Mouse (Mus musculus): ENCODE measurements at regions not wholly inside any gene's neighbourhood (a gene's known extent, or its start where the extent isn't known, plus 50 kb on each side); places are given as distances from the start of the nearest gene placed in this dataset.

DNA sequence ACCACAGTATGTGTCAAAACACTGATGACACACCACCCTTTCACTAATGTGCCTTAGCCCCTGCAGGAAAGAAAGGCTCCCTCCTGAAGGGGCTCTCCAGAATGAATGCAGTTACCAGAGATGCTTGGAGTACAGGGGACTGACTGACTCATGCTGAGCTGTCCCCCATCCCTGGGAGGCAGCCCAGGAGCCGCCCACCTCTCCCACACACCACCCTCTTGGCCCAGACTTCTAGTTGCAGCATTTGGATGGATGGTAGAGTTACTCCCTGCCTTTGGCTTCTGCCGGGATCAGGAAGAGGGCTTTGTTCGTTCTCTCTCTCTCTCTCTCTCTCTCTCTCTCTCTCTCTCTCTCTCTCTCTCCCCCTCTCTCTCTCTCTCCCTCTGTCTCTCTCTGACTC, 53.4 kb upstream of the Jun start:
- DNase-seq = peak in 1 of 2 experiments; percentile 12
- intact Hi-C loops (cut with DNase I) = no loop called here

DNA sequence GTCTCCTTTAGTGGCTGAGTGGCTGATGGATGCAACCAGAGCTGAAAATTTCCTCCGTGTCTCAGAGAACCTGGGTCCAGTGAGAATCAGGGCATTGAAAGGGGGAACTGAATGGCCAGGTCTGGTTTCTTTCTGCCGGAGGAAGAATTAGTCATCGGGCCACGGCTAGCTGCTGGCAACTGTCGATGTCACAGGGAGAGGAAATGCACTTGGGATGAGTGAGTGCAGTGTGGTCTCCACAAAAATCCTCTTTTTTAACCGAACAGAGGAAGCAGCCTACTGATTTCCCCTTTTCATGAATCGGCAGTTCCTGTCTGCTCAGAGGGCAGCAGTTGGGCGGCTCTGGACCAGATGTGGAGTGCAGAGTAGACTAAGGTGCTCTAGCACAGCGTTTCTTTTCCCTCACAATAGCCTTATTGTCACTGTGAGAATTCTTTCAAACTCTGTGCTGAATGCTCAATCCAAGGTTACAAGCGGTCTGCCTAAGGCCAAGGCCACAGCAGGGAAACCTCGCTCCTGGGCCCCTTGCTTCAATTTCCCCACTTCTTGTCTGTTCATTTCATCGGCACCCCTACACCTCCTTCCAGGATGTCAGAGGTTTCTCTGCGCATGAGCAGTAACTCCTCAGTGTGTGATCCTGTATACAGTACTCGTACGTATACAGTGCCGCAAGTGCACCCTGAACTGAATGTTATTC, 54.1 kb upstream of the Jun start:
- intact Hi-C loops (cut with DNase I) = no loop called here
- peak in 1 of 2 experiments; percentile 13 for DNase-seq

DNA sequence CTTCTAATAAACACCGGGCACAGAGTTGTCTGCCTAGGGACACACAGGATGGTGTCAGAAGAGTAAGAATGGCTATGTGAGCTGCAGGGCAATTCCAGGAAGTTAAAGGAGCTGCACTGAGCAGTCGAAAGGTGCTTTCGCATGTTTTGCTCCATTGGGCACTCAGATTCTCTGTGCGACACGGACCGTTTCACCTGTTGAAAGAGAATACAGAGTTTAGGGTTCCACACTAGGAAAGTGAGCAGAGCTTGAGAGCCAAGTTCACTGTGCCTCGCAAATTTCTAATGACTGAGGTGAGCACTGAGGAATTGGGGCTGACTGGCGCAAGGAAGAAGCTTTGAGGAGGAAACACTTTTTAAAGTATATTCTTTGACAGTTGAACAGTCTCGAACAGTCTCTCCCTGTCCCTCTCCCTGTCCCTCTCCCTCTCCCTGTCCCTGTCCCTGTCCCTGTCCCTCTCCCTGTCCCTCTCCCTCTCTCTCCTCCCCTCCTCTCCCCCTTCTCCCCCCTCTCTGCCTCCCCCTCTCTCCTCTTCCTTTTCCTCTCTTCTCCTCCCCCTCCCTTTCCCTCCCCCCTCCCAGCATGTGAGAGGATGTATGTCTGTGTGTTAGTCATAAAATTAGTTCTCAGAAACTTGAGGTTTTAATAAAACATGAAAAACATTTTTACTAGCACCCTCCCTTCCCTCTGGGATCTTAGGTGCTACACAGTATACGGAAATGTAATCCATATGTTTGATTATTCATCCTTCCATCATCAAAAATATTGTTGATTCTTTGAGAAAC, 55.1 kb upstream of the Jun start:
- no peak for DNase-seq
- intact Hi-C loops (cut with DNase I) = no loop called here

DNA sequence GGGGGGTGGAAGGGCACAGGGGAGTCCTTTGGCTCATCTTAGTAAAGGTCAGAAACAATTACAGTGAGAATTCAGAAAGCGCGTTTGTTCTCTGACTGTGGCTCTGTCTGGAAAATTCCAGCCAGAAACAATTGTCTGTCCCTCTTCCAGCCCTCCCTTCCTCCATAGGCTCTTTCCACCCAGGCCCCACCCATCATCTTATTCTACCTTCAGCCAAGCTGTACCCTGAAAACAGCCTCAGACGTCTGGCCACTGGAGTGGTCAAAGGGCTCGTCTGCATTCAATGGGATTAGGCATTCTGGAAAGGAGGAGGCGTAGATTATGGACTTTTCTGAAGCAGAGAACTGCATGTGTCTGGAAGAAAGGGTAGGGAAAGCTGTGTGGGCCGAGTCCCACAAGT, 56.8 kb upstream of the Jun start:
- no peak for DNase-seq
- intact Hi-C loops (cut with DNase I) = no loop called here

DNA sequence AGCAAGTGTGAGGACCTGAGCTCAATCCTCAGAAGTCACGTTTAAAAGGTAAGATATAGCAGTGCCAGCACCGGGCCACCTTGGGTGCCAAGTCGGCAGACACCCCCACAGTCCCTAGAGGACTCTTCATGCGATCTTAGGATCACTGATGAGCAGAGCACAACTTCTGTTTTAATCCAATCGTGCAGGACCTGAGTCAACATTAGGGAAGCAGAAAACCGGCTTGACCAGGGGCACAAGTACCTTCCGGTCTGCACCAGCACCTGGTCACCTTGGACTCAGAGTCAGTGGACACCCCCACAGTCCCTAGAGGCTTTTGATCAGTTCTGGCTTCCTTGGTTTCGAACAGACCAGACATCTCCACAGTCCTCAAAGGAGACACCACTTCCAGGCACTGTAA, 58.8 kb upstream of the Jun start:
- intact Hi-C loops (cut with DNase I) = no loop called here

DNA sequence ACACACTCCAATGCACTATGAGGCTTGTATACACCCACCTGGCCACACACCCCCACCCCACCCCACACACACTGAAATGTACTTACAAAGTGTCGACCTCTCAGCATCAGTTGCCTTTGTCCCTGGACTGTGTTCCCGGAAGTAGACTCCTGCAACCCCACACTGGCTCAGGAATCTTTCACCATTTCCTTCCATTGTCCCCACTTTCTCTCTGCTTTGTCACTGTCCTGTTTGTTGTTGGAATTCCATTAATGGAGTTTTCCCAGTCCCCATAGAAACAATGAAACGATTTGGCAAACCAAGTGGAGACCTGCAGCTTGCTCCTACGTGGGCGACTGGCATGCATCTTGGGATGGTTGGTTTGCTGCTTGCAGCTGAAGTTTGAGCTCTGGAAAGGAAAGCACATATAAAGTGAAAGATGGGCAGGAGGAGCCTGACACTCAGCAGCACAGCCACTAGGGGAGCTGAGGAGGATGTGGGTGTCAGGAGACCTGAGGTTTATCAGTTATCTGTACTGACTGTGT, 65.2 kb upstream of the Jun start:
- intact Hi-C loops (cut with DNase I) = no loop called here
- no peak for DNase-seq

More for the DNA sequence above, 58.8 kb upstream of the Jun start:
- DNase-seq = no peak

DNA sequence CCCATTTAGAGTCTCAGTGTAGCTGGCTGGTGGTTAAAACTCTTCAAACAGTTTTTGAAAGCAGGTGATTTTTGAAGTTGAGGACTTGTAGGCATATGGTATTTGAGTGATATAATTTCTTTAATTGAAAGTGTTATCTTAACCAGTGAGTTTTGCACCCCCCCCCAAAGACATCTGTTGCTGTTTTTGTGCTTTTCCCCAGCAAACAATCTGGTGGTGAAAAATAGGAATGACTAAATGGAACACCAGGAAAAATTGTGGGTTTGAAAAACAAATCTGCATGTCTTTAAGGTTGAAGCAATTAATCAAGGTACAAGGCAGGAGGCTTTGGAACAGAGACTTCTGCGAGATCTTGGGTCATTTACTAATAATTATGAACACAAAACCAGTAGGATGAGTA, 68.9 kb upstream of the Jun start:
- intact Hi-C loops (cut with DNase I) = no loop called here

DNA sequence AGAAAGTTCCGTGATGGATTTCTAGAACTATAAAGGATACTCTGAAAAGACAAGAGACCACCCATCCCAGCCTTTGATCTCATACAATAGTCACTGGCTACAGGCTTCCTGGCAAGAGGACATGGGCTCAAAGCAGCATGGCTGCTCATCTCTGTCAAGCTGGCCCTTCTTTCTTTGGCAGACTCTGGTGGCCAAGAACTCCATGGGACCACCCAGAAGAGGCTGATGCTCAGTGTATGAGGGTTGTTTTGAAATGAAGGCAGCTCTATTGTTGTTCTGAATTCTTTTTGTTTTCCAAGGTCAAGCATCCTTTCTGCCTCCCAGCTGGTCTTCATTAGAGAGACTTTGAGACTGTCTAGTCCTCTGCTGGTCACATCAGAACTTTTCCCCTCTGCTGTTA, 73.3 kb upstream of the Jun start:
- intact Hi-C loops (cut with DNase I) = no loop called here
- DNase-seq = no peak

More for the DNA sequence above, 68.9 kb upstream of the Jun start:
- no peak for DNase-seq

DNA sequence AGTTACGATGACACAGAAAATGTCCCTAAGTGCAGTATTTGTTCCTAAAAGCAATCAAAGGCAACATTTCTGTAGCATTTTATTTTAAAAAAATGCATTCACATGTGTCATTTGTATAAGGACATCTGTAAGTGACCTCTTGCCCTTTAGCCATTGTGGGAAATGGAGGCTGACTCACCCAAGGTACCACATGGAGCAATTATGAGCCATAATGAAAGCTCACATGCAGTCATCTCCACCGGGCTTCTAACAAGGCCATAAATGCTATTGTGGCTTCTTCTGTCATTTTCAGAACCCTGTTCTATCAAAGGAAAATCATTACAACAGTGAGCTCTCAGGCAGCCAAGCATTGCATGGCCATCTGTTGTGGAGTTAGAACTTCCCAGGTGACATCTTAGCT, 75.9 kb upstream of the Jun start:
- intact Hi-C loops (cut with DNase I) = no loop called here
- DNase-seq = no peak

DNA sequence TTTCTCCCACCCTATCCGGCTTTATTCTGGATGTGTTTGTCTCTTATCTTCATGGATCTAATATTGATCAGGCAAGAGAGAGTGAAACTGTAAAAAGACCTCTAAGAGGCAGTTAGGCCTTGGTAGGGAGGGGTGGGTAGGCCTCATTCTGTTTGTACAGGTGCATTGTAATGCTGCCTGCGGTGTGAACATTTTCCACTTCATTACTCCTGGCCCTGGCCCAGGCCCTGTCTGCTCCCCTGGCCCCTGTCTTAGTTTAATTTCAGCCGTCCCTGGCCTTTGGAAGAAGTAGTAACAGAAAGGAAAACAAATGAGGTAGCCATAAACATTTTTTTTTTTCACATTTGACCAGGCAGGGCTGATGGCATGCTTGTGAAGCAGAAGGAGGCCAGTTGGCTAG, 81.8 kb upstream of the Jun start:
- intact Hi-C loops (cut with DNase I) = loop anchor here (5.0 kb wide), 1 partner anchor 52 kb away; no protein-coding TSS in a partner anchor

DNA sequence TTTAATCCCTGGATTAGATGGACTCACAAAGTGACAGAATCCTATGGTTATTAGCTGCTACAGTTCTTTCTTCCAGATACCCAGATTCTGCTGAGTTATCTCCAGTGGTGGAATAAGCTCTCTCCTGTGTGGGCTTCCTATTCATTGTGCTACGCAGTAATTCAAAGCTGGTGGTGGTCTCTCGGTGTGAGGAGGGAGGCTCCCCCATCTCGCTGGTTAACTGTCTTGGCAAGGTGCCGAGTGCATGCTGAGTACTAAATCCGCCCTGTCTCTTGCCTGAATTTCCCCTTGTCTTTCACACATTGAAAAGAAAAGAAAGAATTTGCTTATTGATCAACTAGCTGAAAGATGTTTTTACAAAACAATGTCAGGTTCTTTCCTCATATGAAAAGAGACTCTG, 82.6 kb upstream of the Jun start:
- no peak for DNase-seq
- intact Hi-C loops (cut with DNase I) = loop anchor here (5.0 kb wide), 1 partner anchor 52 kb away; no protein-coding TSS in a partner anchor

More for the DNA sequence above, 81.8 kb upstream of the Jun start:
- DNase-seq = no peak

DNA sequence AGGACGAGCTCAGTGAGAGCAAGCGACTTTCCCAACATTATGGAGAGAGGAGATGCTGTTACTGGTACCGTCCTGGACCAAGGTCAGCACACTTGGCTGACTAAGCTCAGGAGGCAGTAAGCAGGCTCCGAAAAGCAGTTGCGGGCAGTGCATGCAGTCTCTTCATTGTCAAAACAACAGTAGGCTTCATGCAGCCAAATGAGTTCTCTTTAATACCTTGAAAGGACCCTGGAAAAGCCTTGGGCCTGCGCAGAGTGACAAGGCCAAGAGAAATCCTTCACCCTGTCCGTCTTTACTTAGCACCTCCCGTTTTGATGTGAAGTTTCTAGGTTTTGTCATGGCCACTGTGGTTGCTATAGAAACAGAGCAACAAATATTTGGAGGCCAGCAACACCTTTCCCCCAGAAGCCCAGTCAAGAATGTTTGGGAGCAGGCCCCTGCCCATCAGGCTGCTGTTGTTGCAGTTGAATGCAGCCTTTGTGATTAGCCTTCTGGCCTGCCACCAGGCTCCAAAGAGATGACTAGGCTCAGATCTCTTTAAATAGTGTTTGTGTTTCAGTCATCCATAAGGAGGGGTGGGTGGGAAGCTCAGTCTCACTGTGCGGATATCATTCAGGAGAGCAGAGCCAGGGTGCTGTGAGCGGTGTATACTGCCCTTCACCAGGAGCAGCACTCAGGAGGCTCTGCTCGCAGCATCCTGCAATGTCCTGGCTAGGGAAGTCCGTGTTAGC, 85.6 kb upstream of the Jun start:
- DNase-seq = no peak
- intact Hi-C loops (cut with DNase I) = no loop called here

DNA sequence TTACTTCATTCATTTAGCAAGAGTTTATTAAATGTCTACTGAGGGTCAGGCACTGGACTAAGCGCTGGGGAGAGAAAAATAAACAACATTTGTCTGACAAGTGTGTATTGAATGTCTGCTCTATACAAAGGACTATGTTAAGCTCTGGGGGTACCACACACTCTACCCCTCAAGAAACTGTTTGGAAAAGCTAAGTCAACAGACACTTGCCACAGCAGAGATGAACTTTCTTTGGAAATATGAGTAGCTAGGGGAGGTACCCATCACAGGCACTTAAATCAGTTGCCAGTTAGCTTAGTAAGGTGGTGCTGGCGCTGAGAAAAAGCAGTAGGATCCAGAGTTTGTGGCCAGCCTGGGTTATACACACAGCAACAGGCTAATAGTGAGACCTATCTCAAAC, 86.7 kb upstream of the Jun start:
- intact Hi-C loops (cut with DNase I) = no loop called here
- DNase-seq = no peak

DNA sequence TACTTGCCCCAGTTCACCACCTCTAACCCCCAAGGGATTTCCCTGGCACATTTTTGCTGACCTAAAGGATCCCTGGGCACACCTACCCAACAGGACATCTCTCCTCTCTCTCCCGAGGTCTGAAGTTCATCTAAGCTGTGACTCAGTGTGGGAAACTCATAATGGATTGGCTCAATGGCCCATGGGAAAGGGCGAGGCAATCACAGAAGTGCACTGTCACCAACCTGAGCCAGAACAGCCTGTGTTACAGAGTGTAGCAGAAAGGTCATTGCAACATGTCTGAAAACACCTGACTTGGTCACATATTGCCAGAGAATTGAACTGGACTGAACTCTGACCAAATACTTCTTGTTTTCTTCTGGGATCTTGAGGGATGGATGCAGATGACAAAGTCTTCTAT, 89.2 kb upstream of the Jun start:
- DNase-seq = no peak
- intact Hi-C loops (cut with DNase I) = no loop called here

DNA sequence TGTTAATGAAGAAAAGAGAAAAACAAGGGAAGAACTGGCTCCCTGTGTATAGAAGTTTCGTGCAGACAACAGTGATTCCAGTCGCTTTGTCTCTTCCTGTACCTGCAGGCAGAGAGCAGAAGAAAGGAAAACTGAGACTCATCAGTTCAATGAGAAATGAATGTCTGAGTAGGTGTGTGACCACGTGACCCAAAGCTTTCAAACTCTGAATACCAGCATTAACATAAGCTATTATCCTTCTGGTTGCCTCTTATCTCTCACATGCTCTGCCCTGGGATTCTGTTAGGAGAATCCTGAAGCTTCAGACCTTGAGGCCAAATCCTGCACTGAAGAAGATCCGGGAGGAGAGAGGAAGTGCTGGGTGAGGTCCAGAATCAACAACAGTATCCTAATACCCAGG, 91.1 kb upstream of the Jun start:
- intact Hi-C loops (cut with DNase I) = no loop called here
- DNase-seq = no peak

DNA sequence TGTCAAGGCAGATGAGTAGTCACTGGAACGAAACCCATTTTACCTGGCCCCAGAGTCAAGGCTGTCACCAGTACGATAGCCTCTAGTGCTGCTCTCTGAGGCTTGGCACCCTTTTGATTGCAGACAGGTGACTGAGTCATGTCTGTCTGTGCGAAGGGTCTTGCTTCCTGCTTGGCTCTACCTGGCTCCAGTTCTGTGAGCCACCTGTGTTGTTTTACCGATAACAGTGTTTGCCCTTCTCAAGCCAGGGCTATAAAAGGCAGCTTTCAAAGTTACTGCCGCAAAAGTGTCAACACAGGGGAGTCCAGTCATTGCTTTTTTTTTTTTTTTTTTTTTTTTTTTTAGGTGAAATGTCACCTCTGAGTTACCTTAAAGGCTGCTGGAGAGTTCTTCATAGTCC, 91.6 kb upstream of the Jun start:
- DNase-seq = no peak
- intact Hi-C loops (cut with DNase I) = no loop called here

DNA sequence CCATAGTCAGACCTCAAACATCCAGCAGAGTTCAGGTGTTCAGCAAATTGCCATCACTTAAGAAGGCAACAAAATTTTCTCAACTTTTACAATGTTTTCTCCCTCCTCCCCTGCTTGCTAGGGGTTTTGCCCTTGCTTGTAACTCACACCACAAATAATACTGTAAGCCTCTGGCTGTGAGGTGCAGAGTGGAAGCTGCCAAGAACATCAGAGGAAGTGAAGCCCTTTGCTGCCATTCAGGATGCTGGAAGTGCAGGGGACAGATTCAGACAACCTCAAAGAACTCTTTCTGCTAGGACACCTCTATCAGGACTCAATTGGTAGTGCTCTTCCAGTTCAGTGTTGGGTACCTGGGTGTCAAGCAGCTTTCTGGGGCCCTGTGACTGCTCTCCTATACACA, 92.4 kb upstream of the Jun start:
- no peak for DNase-seq
- intact Hi-C loops (cut with DNase I) = no loop called here

DNA sequence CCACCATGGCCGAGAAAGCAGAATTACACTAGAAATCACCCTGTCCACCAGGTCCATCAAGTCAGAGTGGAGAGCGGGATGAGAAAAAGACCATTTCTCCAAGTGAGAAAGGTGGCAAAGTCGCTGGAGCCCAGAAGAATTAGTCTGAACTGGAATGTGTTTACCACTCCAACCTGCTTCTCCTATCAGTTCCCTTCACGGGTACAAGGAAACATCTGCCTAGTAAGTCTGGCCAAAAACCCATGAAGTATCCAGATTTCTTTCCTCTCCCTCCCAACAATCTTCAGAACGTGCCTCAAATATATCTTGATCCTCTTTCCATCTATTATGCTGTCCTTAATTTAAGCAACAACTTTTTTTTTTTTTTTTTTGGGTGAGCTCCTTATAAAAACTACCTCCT, 94.2 kb upstream of the Jun start:
- intact Hi-C loops (cut with DNase I) = no loop called here

DNA sequence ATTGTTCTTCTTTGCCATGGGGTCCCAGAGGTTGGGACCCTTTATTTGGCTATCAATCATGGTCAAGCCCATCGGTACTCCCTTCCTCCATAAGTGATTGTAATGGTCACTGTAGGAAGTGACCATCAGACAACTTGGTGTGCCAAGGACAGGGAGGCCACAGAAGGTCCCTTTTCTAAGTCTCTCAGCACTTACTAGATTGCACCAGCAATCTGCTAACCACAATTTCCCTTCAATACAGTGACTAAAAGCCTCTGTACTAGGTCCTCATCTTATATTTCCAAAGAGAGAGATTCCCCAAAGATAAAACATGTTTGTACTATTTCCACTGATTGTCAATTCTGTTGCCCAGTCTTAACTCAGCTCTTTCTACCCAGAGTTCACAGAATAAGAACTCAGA, 96.6 kb upstream of the Jun start:
- DNase-seq = no peak
- intact Hi-C loops (cut with DNase I) = no loop called here

More for the DNA sequence above, 94.2 kb upstream of the Jun start:
- no peak for DNase-seq

DNA sequence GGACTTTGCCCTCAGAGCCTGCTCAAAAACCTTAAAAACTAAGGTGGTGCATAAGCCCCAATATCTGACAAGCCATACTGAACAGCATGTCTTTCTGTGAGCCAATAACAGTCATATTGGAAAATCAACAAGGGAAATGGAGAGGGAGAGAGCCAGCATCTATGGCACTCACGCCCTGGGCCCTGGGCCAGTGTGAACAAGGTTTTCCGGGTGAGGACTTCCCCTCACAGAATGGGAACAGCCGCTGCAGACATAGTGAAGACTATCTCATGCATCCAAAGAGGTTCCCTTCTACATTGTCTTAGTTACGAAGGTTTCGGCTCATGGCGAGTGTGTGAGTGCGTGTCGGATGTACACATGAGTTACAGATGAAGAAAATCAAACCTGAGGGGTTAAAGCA, 99.7 kb upstream of the Jun start:
- intact Hi-C loops (cut with DNase I) = loop anchor here (5.0 kb wide), 1 partner anchor 74 kb away; no protein-coding TSS in a partner anchor
- DNase-seq = no peak
